Mouse (Mus musculus): ENCODE measurements around the gene Bmp3. TPM values are rescaled to one million over a fixed set of nuclear protein-coding genes. Genes with fewer than 3 reads are reported as not detected.
A peak's percentile ranks its signal among the peaks of the same experiment; 100 is the strongest.

Gene Bmp3
- total RNA-seq (2021) = 1 to 10 TPM; 2.9 to 3.3 TPM
- long read RNA-seq, experiment 1 = 0 reads
- long read RNA-seq, experiment 2 = 0 reads

GRCm38 (mm10) chr5:98854264-98854626, at the start of gene Bmp3:
Bmp3 (plus strand) TSS chr5:98854415.
- no peak for TF ChIP-seq CTCF (conservative IDR thresholded peaks at IDR 0.05)
- H3K27ac ChIP-seq = no peak within 1 kb of the TSS
- DNase-seq (ENCODE audit: low spot score in 2 of 2) = peak in 1 of 2 experiments; percentile 12
- peak within 1 kb of the TSS; percentile 55 for H3K4me3 ChIP-seq

DNA sequence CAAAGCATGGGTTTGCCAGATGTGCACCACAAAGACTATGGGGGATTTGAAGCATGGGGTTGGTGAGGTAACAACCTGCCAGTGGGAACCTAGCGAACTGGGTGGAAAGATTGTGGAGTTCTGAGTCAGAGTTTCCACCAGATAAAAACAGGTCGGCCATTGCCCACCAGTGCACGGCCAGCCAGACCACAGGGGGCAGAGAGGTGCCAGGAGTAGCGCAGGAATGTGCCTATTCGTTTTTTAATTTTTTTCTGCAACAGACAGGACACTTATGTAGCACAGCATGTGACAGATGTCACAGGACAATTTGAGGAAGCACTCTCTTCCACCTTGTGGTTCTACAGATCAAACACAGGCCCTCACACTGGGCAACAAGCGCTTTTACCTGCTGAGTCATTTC, 49.5 kb upstream of the Bmp3 start:
- Histone ChIP-seq H3K4me3 (no peak overlapping the region), H3K27ac (no peak overlapping the region)
- TF ChIP-seq CTCF (conservative IDR thresholded peaks at IDR 0.05) = no peak
- DNase-seq (ENCODE audit: low spot score in 2 of 2) = no peak

DNA sequence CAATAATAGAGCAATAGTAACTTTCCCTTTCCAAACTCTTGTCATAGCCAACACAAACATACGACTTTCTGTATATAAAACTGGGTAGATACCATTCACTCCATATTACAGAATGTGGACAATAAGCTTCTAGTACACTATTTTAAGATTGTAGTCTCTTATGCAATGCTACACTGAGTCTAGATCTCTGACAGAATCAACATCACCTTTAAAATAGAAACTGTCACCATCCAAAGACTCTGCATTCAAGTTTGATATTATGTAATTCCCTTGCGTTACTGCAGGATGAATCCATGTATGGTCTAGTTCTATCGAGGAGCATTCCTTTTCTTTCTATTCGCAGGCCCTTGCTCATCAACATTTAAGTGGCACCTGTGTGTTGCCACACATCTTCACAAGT, 47.7 kb upstream of the Bmp3 start:
- no peak for DNase-seq (ENCODE audit: low spot score in 2 of 2)
- TF ChIP-seq CTCF (conservative IDR thresholded peaks at IDR 0.05) = no peak
- Histone ChIP-seq H3K27ac (no peak overlapping the region), H3K4me3 (no peak overlapping the region)

GRCm38 (mm10) chr5:98807022-98807421, 47.2 kb upstream of the Bmp3 start:
- TF ChIP-seq CTCF (conservative IDR thresholded peaks at IDR 0.05) = no peak
- H3K4me3 ChIP-seq = no peak overlapping the region
- H3K27ac ChIP-seq = no peak overlapping the region
- DNase-seq (ENCODE audit: low spot score in 2 of 2) = no peak

DNA sequence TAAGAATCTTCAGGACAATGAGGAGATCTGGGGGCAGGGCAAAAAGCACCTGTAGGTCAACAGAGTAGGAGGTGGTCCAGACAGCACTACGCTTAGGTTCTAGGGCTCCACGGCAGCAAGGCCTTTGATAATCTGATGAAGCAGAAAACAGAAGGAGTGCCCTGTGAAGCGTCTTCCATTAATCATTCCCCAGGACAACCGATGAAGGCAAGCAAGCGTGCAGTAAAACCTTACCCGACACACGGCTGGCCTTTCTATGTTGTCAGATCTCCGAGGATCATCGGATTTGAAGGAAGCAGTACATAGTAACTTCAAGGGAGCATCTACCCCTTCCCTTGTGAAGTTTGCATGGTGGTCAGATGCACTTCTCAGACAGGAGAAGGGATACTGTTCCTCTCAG, 46.3 kb upstream of the Bmp3 start:
- H3K4me3 ChIP-seq = no peak overlapping the region
- no peak overlapping the region for H3K27ac ChIP-seq
- TF ChIP-seq CTCF (conservative IDR thresholded peaks at IDR 0.05) = no peak
- no peak for DNase-seq (ENCODE audit: low spot score in 2 of 2)

DNA sequence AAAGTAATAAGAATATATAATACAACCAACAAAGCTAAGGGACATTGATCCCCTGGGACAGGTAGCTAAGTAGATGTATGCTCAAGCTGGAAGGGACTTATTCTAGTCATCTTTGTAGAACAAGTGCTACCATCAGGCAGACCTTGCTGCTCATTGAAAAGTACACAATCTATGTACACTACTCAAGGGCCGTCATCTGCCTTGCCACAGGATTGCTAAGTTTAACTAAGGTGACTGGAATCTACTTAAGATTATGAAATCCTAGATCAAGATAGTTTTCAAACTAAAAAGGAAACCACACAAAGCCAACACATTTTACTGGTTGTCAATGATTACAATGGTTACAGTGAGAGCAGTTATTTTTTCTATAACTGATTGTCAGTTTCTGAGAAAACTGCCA, 41.8 kb upstream of the Bmp3 start:
- no peak overlapping the region for H3K27ac ChIP-seq
- no peak for TF ChIP-seq CTCF (conservative IDR thresholded peaks at IDR 0.05)
- H3K4me3 ChIP-seq = no peak overlapping the region
- no peak for DNase-seq (ENCODE audit: low spot score in 2 of 2)

GRCm38 (mm10) chr5:98815269-98815668, 38.9 kb upstream of the Bmp3 start:
- no peak for TF ChIP-seq CTCF (conservative IDR thresholded peaks at IDR 0.05)
- no peak overlapping the region for H3K27ac ChIP-seq
- no peak overlapping the region for H3K4me3 ChIP-seq
- no peak for DNase-seq (ENCODE audit: low spot score in 2 of 2)

DNA sequence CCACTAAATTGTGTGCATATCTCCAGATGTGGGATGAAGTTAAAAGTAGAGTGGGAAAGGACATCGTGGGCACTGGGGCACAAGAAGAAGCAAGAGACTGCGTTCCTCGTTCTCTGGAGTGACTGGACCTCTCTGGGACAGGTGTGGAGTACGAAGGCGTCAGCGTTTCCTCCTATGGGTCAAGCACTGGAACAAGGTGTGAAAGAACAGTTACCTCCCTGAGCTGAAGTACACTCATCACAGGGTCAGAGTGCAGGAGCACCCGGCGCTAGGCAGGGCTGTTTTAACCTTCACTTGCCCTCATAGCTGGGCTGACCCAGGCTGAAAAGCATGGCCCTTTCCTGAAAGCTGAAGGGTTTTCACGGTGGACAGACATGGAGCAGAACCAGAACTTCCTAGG, 20.5 kb upstream of the Bmp3 start:
- DNase-seq (ENCODE audit: low spot score in 2 of 2) = no peak
- H3K4me3 ChIP-seq = no peak overlapping the region
- no peak overlapping the region for H3K27ac ChIP-seq
- TF ChIP-seq CTCF (conservative IDR thresholded peaks at IDR 0.05) = no peak

- DNase-seq (ENCODE audit: low spot score in 2 of 2) = no peak
- Histone ChIP-seq H3K27ac (no peak overlapping the region), H3K4me3 (no peak overlapping the region)
- no peak for TF ChIP-seq CTCF (conservative IDR thresholded peaks at IDR 0.05)
Measured at GRCm38 (mm10) chr5:98834300-98834699, 19.9 kb upstream of the Bmp3 start.

- TF ChIP-seq CTCF (conservative IDR thresholded peaks at IDR 0.05) = no peak
- Histone ChIP-seq H3K4me3 (no peak overlapping the region), H3K27ac (no peak overlapping the region)
- DNase-seq (ENCODE audit: low spot score in 2 of 2) = no peak
Measured at GRCm38 (mm10) chr5:98842600-98843310, 11.5 kb upstream of the Bmp3 start.

GRCm38 (mm10) chr5:98844664-98845063, 9.6 kb upstream of the Bmp3 start:
- Histone ChIP-seq H3K27ac (no peak overlapping the region), H3K4me3 (no peak overlapping the region)
- TF ChIP-seq CTCF (conservative IDR thresholded peaks at IDR 0.05) = no peak
- DNase-seq (ENCODE audit: low spot score in 2 of 2) = no peak

DNA sequence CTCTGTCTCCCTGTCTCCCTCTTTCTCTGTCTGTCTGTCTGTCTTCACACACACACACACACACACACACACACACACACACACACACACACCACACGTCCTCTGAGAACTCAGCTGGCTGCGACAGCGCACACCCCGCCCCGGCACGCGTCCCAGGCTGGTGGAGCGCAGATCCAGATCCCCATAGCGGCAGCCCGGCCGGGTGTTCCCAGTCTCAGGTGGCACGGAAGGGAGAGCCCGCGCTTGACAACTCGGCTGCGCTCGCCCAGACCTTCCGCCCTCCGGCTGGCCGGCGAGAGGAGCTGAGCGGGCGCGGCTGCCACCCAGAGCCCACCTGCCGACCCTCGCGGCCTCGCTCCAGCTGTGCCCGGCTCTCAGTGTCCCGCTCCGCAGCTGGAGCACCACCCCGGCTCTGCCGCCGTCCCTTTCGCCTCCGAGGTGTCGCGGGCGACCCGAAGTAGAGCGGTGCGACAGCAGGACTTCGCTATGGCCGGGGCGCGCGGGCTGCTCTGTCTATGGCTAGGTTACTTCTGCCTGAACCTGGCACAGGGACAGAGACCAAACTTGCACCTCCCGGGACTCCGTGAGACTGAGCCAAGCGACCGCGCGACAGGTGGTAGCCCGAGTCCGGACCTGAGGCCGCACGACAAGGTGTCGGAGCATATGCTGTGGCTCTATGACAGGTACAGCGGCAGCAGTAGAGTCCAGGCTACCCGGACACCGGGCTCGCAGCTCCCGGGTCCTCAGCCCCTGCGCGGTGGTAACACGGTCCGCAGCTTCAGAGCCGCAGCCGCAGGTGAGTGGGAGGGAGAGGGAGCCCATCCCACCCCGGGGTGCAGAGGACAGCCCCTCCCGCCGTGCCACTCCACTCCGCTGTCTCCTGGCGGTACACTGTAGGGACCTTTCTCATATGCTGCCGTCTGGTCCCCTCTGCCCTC, 681 bp downstream of the Bmp3 start:
- TF ChIP-seq CTCF (conservative IDR thresholded peaks at IDR 0.05) = no peak
- Histone ChIP-seq H3K27ac (no peak overlapping the region), H3K4me3 (peak overlapping the region; percentile 55)
- no peak for DNase-seq (ENCODE audit: low spot score in 2 of 2)

- H3K4me3 ChIP-seq = peak overlapping the region; percentile 55; the same call in 1 of the 2 replicates
- DNase-seq (ENCODE audit: low spot score in 2 of 2) = no peak
- no peak overlapping the region for H3K27ac ChIP-seq
- TF ChIP-seq CTCF (conservative IDR thresholded peaks at IDR 0.05) = 0 out of 2 replicates have a peak, but pooled peaks have one; percentile 13
Measured at GRCm38 (mm10) chr5:98855741-98856140, 1.5 kb downstream of the Bmp3 start.

Data from layer of hippocampus, adult 2 months (tissue).